Mouse (Mus musculus) embryo, embryonic 11.5 days (tissue): ENCODE results near the gene Cacul1.
A peak's percentile ranks its signal among the peaks of the same experiment; 100 is the strongest.
"Not testable (repeated sequence)": the region's sequence is repeated elsewhere in the genome, so short reads cannot be mapped to it uniquely, and the experiment has no call there.

Experiments
- DNase-seq: peaks from one replicate; pipeline ENCODE4 v3.0.0-alpha.2; 2012; ENCODE audit warnings: low read depth, low spot score

Cacul1 gene

GRCm38 (mm10) chr19:60580582-60581339, at the start of gene Cacul1:
Gene Cacul1, minus strand, starts transcription at chr19:60581025.
- peak; percentile 97 for DNase-seq

DNA sequence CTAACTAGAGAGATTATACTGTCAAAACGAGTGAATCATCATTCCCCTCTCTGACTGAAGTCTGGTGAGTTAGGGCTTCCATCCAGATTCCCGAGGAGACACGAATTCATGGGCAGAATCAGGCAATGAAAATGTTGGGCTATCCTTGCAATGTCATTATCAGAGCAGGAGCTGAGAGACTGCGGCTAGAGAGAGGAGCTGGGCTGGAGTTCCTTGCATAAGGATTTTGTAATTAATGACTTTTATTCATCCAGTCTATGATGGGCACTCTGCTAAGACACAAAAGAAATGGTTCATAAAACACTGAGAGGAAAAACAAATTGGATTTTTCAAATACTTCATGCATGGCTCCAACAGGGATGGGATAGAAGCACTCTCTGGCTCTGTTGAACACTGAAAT, 38.6 kb upstream of the Cacul1 start:
- DNase-seq, result no peak

DNA sequence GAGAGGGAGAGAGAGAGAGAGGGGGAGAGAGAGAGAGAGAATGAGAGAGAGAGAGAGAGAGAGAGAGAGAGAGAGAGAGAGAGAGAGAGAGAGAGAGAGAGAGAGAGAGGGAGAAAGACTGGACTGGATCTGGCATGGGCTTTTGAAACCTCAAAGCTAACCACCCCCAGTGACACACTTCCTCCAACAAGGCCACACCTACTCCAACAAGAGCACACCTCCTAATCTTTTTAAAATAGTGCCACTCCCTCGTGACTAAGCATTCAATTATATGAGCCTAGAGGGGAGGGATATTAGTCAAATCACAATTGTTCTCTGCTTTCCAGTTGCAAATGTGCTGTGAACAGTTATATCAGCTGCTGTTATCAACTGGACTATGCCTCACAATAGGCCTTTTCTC, 36.2 kb upstream of the Cacul1 start:
- DNase-seq, result no peak

DNA sequence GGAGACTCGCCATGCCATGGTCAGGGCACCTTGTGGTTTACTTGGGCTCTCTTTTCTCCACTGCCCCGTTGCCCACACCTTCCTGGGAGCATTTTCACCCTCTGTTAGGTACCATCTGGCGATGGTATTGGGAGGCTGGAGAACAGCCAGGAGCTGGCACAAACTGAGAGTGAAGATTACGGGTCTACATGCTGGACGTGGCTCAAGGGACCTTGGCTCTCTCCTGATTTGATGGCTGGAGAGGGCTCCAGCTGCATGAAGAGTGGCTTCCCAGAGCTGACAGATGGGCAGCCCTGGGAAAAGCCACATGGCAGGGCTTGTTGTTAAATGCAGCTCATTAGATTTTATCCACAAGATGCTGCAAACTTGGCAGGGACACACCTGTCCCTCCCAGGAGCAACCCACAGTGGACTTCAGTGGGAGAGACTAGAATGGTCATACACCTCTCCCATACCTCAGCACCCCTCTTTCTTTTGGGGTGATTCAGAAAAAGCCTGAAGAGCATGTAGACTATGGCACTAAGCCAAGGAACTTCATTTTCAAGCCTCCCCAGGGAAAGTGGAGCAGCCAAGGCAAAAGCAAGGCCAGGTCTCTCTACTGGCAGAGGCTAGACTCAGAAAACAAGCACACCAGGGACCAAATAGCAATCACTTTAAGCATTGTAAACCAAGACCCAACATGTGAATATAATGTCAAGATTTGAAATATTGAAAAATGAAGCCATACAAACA, 34.8 kb upstream of the Cacul1 start:
- DNase-seq, result no peak

GRCm38 (mm10) chr19:60611525-60612215, 30.8 kb upstream of the Cacul1 start:
- no peak for DNase-seq

DNA sequence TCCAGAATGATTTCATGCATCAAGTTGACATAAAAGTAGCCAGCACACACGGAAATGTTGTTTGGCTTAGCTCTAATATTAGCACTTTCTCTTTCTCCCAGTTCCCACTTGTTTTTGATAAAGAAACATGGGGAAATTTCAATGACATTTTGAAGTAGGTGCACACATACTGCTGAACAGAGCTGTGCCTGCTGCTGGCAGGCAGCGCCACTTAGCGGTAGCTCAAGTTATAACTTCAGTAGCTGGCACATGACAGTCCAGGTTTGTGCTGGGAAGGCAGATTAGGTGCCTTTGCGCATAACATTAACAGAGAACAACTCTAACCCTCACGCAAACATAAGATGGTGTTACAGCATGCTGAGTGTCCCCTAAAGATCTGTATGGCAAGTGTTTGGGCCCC, 27.9 kb upstream of the Cacul1 start:
- DNase-seq, result no peak

DNA sequence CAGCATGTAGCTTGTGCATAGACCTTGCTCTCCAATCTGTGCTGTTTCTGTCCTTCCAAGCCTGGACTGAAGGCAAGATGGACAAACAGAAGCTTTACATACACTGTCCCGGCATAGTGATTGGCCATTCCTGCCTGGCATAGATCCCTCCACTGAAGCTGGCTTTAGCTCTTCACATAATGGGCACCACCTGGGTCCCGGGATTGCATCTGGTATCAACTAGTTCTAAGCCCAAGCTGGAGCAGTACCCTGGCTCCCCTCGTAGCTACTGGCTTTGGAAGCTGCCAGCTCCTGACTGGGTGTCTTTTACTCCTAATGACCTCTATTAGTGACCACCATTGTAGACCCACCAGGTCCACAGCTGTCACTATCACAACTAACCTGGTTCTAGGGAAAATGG, 22.8 kb upstream of the Cacul1 start:
- DNase-seq, result no peak

DNA sequence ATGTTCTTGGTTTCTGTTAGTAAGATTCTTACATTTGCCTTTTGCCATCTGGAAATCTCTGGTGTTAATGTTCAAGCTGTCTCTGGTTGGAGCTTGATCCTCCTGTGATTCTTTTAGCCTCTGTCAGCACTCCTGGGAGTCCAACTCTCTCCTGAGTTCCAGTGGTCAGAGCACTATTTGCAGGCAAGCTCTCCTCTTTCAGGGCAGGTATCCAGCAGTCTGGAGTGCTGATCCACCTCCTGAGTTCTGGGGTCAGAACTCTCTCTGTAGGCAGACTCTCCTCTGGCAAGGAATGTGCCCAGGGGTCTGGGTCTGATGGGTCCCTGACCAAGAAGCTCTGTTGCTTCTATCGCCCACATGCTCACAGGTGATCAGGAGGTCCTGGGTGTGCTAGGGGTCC, 21.2 kb upstream of the Cacul1 start:
- DNase-seq, result not testable (repeated sequence)

DNA sequence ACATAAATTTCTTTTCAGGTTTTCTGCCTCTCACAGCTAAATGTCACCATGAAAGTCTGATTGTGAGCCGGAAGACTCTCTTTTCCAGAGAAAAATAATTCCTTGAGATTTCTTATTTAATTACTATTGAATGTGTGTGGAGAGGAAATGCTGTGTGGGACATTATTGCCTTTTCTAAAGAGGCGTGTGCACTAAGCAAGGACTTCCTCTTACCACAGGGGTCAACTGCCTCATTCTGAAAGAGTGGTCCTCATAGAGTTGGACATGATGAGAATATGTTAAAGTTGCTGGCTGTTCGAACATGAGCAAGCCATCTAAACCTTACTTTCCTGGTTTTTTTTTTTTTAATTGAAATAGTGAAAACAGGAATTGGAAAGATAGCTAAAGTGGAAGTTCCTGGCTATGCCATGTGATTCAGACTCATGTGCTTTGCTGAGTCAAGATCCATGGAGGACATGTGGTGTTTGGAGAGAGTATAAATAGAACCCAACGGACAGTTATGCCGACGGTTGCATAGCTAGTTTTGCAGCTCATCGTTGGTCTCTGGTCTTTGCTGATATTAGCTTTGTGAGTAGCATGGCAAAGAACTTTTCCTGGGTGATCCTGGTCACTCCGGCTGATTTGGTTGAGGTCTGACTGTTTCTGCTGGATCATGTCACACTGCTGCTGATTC, 17.3 kb upstream of the Cacul1 start:
- DNase-seq, result no peak

- no peak for DNase-seq
Observed at GRCm38 (mm10) chr19:60589646-60590045, 8.8 kb upstream of the Cacul1 start.

- DNase-seq, result no peak
Observed at GRCm38 (mm10) chr19:60586652-60587051, 5.8 kb upstream of the Cacul1 start.

- DNase-seq, result no peak
Observed at GRCm38 (mm10) chr19:60583201-60583600, 2.4 kb upstream of the Cacul1 start.

DNA sequence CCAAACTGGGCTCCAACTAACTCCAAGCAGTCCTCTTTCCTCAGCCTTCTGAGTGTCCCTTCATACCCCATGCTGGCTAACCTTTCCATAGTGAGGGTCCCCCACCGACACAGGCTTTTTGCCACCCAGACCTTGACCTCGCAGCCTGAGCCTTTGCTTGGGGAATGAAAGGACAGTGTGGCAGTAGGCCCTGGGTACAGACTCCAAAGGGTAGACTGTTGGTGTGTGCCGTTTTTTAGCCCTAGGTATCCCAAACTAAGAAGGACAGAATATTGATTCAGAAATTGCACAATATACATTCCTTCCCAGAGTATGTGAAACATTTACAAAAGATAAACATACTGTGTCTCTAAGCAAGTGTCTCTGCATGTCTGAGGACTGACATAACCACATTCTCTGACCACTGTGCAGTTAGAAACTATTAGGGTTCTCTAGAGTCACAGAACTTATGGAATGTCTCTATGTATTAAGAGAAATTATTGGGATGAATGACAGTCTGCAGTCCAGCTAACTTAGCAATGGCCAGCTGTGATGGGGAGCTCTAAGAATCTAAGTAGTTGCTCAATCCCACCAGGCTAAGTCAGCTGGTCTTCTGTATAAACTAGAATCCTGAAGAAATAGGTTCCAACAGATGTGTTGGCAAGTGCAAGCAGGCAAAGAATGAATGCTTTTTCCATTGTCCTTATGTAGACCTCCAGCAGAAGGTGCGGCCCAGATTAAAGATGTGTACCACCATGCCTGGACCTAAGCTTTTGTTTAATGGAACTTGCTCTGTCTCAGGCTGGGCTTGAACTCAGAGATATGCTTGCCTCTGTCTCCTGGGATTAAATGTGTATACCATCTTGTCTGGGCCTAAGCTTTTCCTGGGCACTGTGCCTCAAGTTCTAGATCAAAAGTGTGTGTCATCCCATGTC, 809 bp upstream of the Cacul1 start:
- DNase-seq, result no peak

DNA sequence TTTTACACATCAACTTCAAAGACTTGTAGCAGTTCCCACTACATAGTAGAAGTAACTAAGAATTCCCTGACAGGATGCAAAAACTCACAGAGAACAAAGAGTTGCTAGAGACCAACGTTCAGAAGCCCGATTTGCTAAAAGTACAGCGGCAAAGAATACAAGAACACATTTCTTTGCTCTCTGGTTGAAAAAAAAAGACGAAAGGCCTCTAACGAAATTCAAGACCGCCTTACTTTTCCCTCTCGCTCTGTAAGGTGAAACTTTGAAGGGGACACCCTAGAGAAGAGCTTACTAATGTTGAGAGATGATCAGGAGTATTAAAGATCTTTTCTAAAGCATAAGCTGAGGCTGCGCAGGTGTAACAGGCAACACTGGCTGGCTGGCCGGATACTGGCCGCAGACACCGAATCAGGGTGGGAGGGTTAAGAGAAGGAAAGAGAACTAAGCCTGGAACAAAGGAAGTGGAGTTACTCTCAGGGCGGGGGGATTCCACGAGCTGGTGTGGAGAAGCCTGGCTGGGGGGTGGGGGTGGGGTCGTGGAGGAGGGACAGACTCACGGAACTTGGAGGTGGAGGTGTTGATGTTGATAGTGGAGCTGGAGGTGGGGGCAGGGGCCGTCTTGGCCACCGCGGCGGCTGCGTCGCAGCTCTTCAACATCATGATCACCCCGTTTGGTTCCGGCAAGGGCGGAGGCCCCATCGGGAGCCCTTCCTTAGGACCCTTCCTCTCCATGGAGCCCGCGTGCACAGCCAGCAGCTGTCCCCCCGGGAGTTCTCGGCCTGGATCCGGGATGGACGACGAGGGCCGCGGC, 849 bp downstream of the Cacul1 start:
- DNase-seq, result peak; percentile 20

DNA sequence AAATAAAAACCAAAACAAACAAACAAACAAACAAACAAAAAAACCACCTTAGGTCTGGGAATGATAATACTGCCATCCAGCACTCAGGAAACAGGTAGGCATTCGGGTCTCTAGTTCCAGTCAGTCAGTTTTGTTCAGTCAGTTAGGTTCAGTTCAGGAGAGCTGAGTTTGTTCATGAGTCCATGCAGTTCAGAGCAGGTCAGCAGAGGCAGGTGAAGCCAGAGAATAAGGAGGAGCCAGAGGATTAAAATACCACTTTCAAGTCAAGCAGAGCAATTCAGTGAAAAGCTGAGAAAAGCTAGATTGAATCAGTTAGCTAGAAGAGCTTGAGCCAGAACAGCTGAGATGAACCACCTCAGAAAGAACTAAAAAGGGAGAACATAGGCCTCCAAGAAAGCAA, 4.1 kb downstream of the Cacul1 start:
- DNase-seq, result no peak

DNA sequence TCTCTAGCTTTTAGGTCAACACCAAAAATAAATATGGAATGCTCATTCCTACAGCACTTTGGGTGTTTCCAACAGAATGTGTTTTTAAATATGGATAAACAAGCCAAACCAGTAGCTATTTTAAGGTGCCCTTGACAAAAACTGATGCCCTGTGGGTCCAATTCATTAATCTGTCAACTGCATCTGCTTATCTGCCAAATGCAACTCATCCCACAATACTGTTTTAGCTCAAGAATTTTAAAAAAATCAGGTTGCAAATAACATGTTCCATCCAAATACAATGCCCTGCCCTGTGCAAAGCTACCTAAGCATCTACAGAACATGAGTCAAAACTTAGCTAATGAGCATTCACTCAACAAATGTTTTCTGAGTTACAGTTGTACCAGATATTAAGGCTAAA, 20.3 kb downstream of the Cacul1 start:
- DNase-seq, result no peak

DNA sequence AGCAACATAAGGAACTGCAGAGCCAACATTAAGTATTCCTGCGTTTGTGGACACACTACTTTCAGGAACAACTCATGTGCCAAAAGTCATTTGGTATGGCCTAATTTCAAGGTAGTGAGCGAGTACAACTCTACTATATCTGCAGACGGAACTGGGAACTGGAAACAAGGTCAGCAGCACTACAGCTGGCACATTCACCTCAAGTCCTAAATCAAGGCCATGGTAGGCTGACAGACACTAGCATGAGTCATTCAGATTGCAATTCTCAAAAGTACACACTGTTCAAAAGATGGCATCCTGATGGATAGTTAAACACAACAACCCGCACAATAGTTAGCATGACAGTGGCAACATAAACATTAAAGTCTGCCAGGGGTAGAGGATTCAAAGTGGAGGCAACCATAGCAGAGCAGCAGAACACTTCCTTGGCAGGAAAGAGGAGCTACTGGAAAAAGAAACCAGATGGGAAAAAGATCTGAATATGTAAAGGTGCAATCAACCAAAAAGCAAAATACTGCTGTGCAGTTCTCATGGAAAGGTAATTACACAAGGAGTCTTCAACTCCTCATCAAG, 25.9 kb downstream of the Cacul1 start:
- DNase-seq, result no peak

DNA sequence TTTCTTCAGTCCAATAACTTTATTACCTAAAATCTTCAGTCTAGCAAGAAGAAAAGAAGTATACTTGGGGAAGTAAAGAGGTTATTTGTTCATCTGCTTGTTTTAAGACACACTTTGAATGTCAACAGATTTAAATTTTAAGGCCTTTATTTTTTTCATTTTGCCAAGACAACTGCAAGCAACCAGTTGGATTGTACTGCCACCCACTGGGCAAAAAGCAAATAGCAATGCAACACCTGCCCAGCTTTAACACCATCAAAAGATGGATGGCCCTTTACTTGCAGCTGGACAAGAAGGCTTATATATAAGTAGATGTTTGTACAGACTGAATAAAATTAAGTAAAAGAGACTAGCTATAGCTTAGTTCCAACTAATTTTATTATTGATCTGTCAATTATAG, 27.3 kb downstream of the Cacul1 start:
- peak; percentile 27 for DNase-seq

- DNase-seq, result no peak
Observed at GRCm38 (mm10) chr19:60543302-60543701, 37.5 kb downstream of the Cacul1 start.

GRCm38 (mm10) chr19:60531897-60532296, 48.9 kb downstream of the Cacul1 start:
- no peak for DNase-seq
